Mouse (Mus musculus) sigmoid colon, adult 10 weeks (tissue): ENCODE data around the gene Cyfip1. TPM values are rescaled to one million over a fixed set of nuclear protein-coding genes. Genes with fewer than 3 reads are reported as not detected.

Experiments used
- polyA plus RNA-seq: library from polyadenylated mRNA; stranded (reverse); fragments of 350-450 nt; fragmentation: Illumina TruSeq; extraction: RNeasy Lipid Tissue Mini Kit (QIAGEN cat#74804); gene quantifications from one replicate; pipeline ENCODE4 v1.2.3, GENCODE M21; 2014; ENCODE audit warnings: low read depth, low replicate concordance

Gene Cyfip1
- polyA plus RNA-seq: 63.5 TPM

DNA sequence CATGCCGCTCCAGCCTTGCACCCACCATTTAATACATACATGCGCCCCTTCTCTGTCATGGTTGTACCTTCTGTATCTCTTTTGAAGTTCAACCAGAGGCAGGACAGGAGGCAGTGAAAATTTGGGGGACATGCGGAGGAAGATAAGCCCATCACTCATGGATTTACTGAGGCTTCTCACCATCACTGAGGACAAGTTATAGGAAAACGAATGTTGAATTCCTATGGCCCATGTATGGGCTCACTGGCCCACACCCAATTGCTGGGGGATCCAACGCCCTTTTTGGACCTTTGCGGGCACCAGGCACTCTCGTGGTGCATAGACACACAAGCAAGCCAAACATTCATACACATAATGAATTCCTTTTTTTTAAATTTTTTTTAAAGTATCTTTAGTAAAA, at the start of gene Cyfip1:
Gene Cyfip1 (plus strand): TSS at position 301 of the 400 bp plus-strand sequence.

DNA sequence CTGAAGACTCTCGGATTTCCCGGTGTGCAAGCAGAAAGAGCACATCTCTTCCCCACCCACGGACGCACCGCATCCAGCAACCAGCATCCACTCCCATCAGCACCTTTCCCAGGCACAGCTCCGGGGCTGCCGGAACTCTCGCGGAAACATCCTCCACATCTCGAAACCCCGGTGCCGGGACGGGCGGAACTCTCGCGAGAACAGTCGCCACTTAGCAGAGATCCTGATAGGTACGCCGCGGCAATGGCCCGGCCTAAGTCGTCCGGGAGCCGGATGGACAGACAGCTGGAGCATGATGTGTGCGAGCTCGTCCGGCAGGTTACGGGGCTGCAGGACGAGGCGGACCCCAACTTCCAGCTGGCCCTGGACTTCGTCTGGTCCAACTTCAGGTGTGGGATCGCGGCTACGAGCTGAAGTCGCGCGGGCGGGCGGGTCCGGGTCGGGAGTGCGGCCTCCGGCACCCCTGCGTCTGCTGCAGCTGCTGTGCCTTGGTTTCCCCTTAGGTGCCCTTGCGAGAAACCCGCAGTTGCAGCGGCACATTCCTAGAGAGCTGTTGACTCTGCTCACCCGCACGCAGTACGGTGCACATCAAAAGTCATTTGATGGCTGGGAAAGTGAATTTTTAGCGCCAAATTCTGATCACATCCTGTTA, 47.5 kb upstream of the Cyfip1 start, which contains the start of gene Tubgcp5:
Gene Tubgcp5 (plus strand): TSS at position 203 of the 652 bp plus-strand sequence.

DNA sequence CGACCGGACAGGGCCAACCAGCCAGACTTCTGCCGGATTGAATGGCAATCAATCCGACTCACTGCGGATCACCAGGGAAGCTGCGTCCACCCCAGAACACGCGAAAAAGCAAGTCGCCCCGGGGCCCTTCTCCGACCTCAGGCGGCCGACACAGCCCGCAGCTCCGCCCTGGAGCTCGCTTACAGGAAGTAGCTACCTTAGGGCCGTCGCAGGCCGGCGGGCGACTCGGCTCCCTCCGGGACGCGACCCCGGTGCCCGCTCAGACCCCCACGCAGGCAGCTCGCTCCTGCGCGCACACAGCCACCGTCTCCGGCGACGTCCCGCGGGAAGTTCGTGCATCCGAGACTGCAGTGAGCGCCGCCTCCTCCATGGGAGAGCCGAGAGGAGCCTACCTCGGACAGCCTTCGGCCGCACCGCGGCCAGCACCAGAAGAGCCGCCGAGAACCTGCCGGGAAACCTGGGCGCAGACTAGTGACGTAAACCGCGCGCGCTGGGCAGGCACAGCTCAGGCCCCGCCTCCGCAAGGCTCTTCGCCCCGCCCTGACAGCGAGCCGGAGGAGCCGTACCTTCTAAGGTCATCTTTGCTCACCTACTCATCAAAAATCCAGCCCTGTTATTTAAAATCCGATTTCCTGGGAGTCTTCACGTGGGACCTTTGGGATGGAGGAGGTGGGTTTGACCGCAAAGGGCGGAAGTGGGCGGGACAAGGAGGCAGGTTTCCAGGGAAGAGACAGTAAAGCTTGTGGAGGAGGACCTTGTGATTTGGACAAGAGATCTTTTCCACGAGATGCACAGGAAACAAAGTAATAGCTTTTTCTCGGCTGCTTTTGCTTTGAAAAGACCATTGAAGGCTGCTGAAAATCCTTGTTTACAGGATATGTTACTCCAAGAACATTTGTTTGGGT, 120.7 kb downstream of the Cyfip1 start, which contains the start of gene Nipa2:
Gene Nipa2 (minus strand): TSS at position 473 of the 905 bp plus-strand sequence.

Other genes with a start within 250 kb of the Cyfip1 start
- 3.7 TPM for gene Siglech, start 73.6 kb upstream of the Cyfip1 start, polyA plus RNA-seq
- 40.4 TPM for gene Tubgcp5, start 47.6 kb upstream of the Cyfip1 start, polyA plus RNA-seq
- 189 TPM for gene Nipa2, start 120.7 kb downstream of the Cyfip1 start, polyA plus RNA-seq
- gene Nipa1, start 178.2 kb downstream of the Cyfip1 start, polyA plus RNA-seq: 15.0 TPM
- 32.9 TPM for gene Herc2, start 208.5 kb downstream of the Cyfip1 start, polyA plus RNA-seq